Comparison of ENCODE assay signal across 19 mouse cellular contexts in genomic region chr7:89355519-89356255, GRCm38 (mm10). TPM values are rescaled to one million over a fixed set of nuclear protein-coding genes. Genes with fewer than 3 reads are reported as not detected.
DNase-seq lines count a peak whose midpoint lies in the region; ATAC-seq lines count a peak whose summit lies in the region.
"Had no signal": no experiment of that assay in that cellular context is flagged by ENCODE, and none has a peak within 500 bp of the region (broad histone marks: within the 10 kb centered on the region; RNA-seq: fewer than 3 reads in every experiment).

No protein-coding gene starts in this region.

- 55% methylated on average over 8 of the region's 8 CpGs for WGBS in heart, embryonic 13.5 days
- 35% methylated on average over 8 of the region's 8 CpGs for WGBS in embryonic facial prominence, embryonic 14.5 days
- WGBS in stomach, embryonic 16.5 days: 49% methylated on average over 8 of the region's 8 CpGs
- 63% methylated on average over 8 of the region's 8 CpGs for WGBS in intestine, embryonic 15.5 days

- no peak overlapping the region for H3K4me3 ChIP-seq in heart, embryonic 13.5 days
- H3K4me3 ChIP-seq in embryonic facial prominence, embryonic 14.5 days (ENCODE audit: low read depth, low read length): no peak overlapping the region
- H3K4me3 ChIP-seq in stomach, embryonic 16.5 days (replicated peaks; ENCODE audit: low read length): no peak overlapping the region
- H3K4me3 ChIP-seq in intestine, embryonic 15.5 days (replicated peaks): no peak overlapping the region
- H3K4me3 ChIP-seq: hindbrain, embryonic 10.5 days; liver, embryonic 15.5 days; neural tube, embryonic 12.5 days had no signal

- no peak overlapping the region for H3K9ac ChIP-seq in heart, embryonic 13.5 days
- H3K9ac ChIP-seq in embryonic facial prominence, embryonic 14.5 days (ENCODE audit: low read depth, low read length): no peak overlapping the region
- H3K9ac ChIP-seq in stomach, embryonic 16.5 days (ENCODE audit: low read length): no peak overlapping the region
- H3K9ac ChIP-seq in intestine, embryonic 15.5 days: no peak overlapping the region
- H3K9ac ChIP-seq: liver, embryonic 15.5 days; neural tube, embryonic 12.5 days had no signal

- H3K4me2 ChIP-seq in heart, embryonic 13.5 days: no peak overlapping the region
- no peak overlapping the region for H3K4me2 ChIP-seq in embryonic facial prominence, embryonic 14.5 days (ENCODE audit: low read depth, low read length)
- H3K4me2 ChIP-seq in stomach, embryonic 16.5 days (ENCODE audit: low read depth, low read length): no peak overlapping the region
- H3K4me2 ChIP-seq in intestine, embryonic 15.5 days (replicated peaks): no peak overlapping the region
- H3K4me2 ChIP-seq: liver, embryonic 15.5 days; neural tube, embryonic 12.5 days had no signal

- intact Hi-C loops in heart, postnatal 25 days (cut with DNase I): loop anchor here (10.0 kb wide), 1 partner anchor 271 kb away; no protein-coding TSS in a partner anchor

- ATAC-seq in heart, embryonic 13.5 days (ENCODE audit: extremely low read depth, insufficient number of reproducible peaks, low FRiP score, low TSS enrichment): no peak
- ATAC-seq in embryonic facial prominence, embryonic 14.5 days (ENCODE audit: low read depth): peak; percentile 64
- no peak; the same call in 1 of the 2 replicates for ATAC-seq in stomach, embryonic 16.5 days (ENCODE audit: insufficient read depth, low FRiP score)
- ATAC-seq in intestine, embryonic 15.5 days: no peak
- ATAC-seq: midbrain, embryonic 16.5 days had no signal

- H3K27me3 ChIP-seq in heart, embryonic 13.5 days (replicated peaks): no peaks in the 10 kb centered on the region
- H3K27me3 ChIP-seq in embryonic facial prominence, embryonic 14.5 days (replicated peaks; ENCODE audit: control insufficient read depth, insufficient read depth, low read length): no peaks in the 10 kb centered on the region
- H3K27me3 ChIP-seq in stomach, embryonic 16.5 days (ENCODE audit: control insufficient read depth, insufficient read depth, low read length): no peaks in the 10 kb centered on the region
- H3K27me3 ChIP-seq in intestine, embryonic 15.5 days (replicated peaks): no peaks in the 10 kb centered on the region
- H3K27me3 ChIP-seq: liver, embryonic 15.5 days; neural tube, embryonic 12.5 days had no signal

- H3K36me3 ChIP-seq in heart, embryonic 13.5 days: no peaks in the 10 kb centered on the region
- no peaks in the 10 kb centered on the region for H3K36me3 ChIP-seq in embryonic facial prominence, embryonic 14.5 days (ENCODE audit: control insufficient read depth, insufficient read depth, low read length)
- H3K36me3 ChIP-seq in stomach, embryonic 16.5 days (ENCODE audit: control insufficient read depth, insufficient read depth, low read length): no peaks in the 10 kb centered on the region
- no peaks in the 10 kb centered on the region for H3K36me3 ChIP-seq in intestine, embryonic 15.5 days
- H3K36me3 ChIP-seq: G1E; hindbrain, embryonic 10.5 days; liver, embryonic 15.5 days; neural tube, embryonic 12.5 days had no signal

- peaks cover 12% of the 10 kb centered on the region for H3K4me1 ChIP-seq in heart, embryonic 13.5 days
- H3K4me1 ChIP-seq in embryonic facial prominence, embryonic 14.5 days (ENCODE audit: control insufficient read depth, insufficient read depth, low read length): peaks cover 11% of the 10 kb centered on the region
- peaks cover 10% of the 10 kb centered on the region; the same call in 1 of the 2 replicates for H3K4me1 ChIP-seq in stomach, embryonic 16.5 days (ENCODE audit: control insufficient read depth, insufficient read depth, low read length)
- H3K4me1 ChIP-seq in intestine, embryonic 15.5 days (replicated peaks): 0 out of 2 replicates have a peak, but pooled peaks cover 3% of the 10 kb centered on the region
- H3K4me1 ChIP-seq: liver, embryonic 15.5 days; neural tube, embryonic 12.5 days had no signal

- no peak for DNase-seq in heart, postnatal 25 days (ENCODE audit: low spot score)
- DNase-seq in ovary, adult 18-20 months (ENCODE audit: low spot score): peak; percentile 32
- DNase-seq in ovary, postnatal 36 days (ENCODE audit: low spot score): no peak
- DNase-seq in embryonic facial prominence, embryonic 14.5 days (ENCODE audit: low spot score): peak; percentile 81
- DNase-seq: cerebellum, adult 2 months; gastrocnemius, postnatal 25 days; kidney, adult 9 months; layer of hippocampus, postnatal 36 days; lung, postnatal 4 days; right cerebral cortex, postnatal 4 days; thymus, postnatal 25 days had no signal

- H3K9me3 ChIP-seq in heart, embryonic 13.5 days: no peaks in the 10 kb centered on the region
- H3K9me3 ChIP-seq in embryonic facial prominence, embryonic 14.5 days (ENCODE audit: control insufficient read depth, low read length): no peaks in the 10 kb centered on the region
- H3K9me3 ChIP-seq in stomach, embryonic 16.5 days (replicated peaks; ENCODE audit: control insufficient read depth, low read length): no peaks in the 10 kb centered on the region
- no peaks in the 10 kb centered on the region for H3K9me3 ChIP-seq in intestine, embryonic 15.5 days
- H3K9me3 ChIP-seq: G1E; hindbrain, embryonic 10.5 days; liver, embryonic 15.5 days; neural tube, embryonic 12.5 days had no signal

- H3K27ac ChIP-seq in heart, embryonic 13.5 days (replicated peaks): peak overlapping the region; percentile 17
- peak overlapping the region; percentile 77 for H3K27ac ChIP-seq in embryonic facial prominence, embryonic 14.5 days (replicated peaks; ENCODE audit: low read depth, low read length)
- H3K27ac ChIP-seq in stomach, embryonic 16.5 days (ENCODE audit: low read length): peak overlapping the region; percentile 32
- no peak overlapping the region for H3K27ac ChIP-seq in intestine, embryonic 15.5 days
- H3K27ac ChIP-seq: hindbrain, embryonic 10.5 days; liver, embryonic 15.5 days; neural tube, embryonic 12.5 days had no signal

RNA-seq across cellular contexts. Expression of gene Tmem135, which starts 48.3 kb away (rescaled TPM):
- polyA plus RNA-seq in heart, embryonic 13.5 days (2015; fragmentation: Nextera tagmentation; extraction: Ambion mirVana): 21.7 and 23.8 TPM in 2 replicates
- 10 to 100 TPM; 42.5 to 49.6 TPM for total RNA-seq in heart, postnatal 25 days (2021)
- 18.8 and 21.4 TPM in 2 replicates for polyA plus RNA-seq in embryonic facial prominence, embryonic 14.5 days (2014; fragmentation: Nextera tagmentation; extraction: Ambion mirVana)
- polyA plus RNA-seq in stomach, embryonic 16.5 days (2015; fragmentation: Nextera tagmentation; extraction: Ambion mirVana): 36.3 and 43.1 TPM in 2 replicates
- 42.4 and 43.8 TPM in 2 replicates for polyA plus RNA-seq in intestine, embryonic 15.5 days (2015; fragmentation: Nextera tagmentation; extraction: Ambion mirVana)

RNA-seq across cellular contexts. Expression of gene Fzd4, which starts 48.5 kb away (rescaled TPM):
- polyA plus RNA-seq in heart, embryonic 13.5 days (2015; fragmentation: Nextera tagmentation; extraction: Ambion mirVana): 6.9 and 7.1 TPM in 2 replicates
- 10 to 100 TPM; 29.0 to 35.7 TPM for total RNA-seq in heart, postnatal 25 days (2021)
- polyA plus RNA-seq in embryonic facial prominence, embryonic 14.5 days (2014; fragmentation: Nextera tagmentation; extraction: Ambion mirVana): 20.2 and 21.8 TPM in 2 replicates
- 14.7 and 14.8 TPM in 2 replicates for polyA plus RNA-seq in stomach, embryonic 16.5 days (2015; fragmentation: Nextera tagmentation; extraction: Ambion mirVana)
- 9.1 and 9.5 TPM in 2 replicates for polyA plus RNA-seq in intestine, embryonic 15.5 days (2015; fragmentation: Nextera tagmentation; extraction: Ambion mirVana)
- polyA plus RNA-seq: G1E had no signal

Comparison
In these comparisons a context has a peak if more than half of its experiments do, and no peak if none do; other contexts are left out.
1. DNase-seq: peak in ovary, adult 18-20 months (single experiment) and embryonic facial prominence, embryonic 14.5 days (single experiment); none in heart, postnatal 25 days (single experiment) and ovary, postnatal 36 days (single experiment).